Mouse (Mus musculus) layer of hippocampus, adult 11-12 months (tissue): ENCODE measurements around the gene Rpl19.
A peak's percentile ranks its signal among the peaks of the same experiment; 100 is the strongest.

Experiments used
- DNase-seq: peaks from one replicate; pipeline ENCODE4 v3.0.0; 2022; ENCODE audit warnings: low spot score

Rpl19 gene

DNA sequence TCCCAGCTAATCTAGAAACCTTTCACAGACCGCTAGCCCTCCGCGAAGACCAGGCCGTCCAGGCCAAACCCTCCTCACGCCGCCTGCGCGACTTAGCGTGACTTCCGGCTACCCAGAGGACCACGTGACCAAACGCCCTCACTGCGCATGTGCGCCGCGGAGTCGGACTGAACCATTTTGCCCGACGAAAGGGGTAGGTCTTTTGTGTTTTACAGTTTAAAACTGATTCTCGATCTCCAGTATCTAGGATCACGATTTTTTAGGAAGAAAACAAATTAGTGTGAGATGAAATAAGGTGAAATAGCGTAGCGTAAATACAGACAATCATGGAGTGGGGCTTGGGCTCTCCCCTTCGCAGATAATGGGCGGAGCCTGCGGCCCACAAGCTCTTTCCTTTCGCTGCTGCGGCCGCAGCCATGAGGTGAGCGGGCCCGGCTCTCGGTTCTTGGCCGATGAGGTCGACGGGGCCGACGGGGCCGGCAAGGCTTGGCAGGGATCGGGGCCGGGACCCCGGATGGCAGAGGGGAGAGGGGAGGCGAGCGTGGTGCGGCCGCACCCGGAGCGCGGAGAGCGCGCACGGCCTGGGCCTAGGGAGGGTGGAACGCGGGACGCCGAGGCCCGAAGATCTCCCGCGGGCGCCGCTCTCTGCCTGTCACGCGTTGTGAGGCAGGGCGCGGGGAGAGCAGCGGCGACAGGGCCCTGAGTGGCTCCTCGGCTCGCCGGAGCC, at the start of gene Rpl19:
TSS of gene Rpl19 (plus strand) at position 141 of the 727 bp plus-strand sequence.
- peak; percentile 93 for DNase-seq

DNA sequence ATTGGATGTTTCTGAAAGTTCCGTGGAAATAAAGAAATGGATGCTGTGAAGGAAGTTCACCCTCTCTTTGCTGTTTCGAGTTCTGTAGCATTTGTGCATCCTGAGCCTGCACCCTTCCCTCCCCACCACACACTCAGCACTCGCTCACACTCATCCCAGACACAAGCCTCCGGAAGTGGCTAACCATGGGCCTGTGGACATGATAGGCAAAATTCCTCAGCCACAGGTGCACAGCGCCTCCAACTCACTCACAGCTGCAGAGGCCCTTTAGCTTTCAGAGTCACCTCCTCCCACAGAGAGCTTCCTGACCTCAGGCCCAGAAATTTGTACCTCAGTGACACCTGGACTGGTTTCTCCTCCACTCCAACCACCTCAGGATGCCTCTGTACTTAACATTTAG, 48.7 kb upstream of the Rpl19 start:
- DNase-seq, result no peak

DNA sequence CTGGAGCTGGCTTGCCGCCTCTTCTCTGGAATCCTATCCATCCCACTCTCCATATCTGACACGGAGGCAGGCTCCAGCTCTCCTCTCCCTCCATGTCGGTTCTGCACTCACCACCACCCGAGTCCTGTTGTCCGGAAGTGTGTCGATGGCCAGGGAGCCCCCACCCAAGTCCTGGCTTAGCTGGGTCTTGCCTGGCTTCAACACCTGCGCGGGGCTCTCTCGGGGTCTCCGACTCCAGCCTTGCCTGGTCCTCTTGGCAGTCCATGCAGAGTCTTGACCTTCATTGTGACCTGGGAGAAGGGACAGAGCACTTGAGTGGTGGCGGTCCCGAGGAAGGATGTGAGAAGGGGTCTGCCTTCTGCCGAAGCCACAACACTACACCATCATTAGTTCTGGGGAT, 48.1 kb upstream of the Rpl19 start:
- no peak for DNase-seq

DNA sequence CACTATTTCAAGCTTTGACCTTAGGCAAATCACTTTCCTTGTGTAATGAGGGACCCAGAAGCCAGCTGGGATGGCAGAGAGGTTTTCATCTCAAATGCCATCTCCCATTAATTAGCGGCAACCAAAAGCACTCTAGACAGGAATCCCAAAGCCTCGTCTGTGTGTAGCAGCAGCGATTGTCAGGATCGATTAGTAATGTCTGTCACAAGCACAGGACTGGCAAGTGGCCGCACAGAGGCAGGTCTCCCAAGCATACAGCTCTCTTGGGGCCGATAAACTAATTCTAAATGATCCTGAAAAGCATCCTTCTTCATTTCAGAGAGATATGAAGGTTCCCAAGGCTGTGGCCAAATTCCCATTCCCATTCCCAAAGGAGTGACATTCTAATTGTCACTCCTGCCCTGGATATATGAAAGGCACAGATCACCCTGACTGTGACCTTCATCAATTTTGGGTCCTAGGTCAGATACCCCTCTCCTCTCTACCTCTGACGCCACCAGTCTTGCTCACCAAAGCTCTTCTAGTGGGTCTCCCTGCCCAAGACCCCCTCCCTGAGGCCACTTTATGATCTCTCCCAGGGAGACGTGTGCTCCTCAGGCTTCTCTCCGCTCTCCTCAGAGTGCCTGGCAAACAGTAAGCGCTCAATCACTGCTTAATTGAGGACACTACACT, 46.5 kb upstream of the Rpl19 start:
- no peak for DNase-seq

DNA sequence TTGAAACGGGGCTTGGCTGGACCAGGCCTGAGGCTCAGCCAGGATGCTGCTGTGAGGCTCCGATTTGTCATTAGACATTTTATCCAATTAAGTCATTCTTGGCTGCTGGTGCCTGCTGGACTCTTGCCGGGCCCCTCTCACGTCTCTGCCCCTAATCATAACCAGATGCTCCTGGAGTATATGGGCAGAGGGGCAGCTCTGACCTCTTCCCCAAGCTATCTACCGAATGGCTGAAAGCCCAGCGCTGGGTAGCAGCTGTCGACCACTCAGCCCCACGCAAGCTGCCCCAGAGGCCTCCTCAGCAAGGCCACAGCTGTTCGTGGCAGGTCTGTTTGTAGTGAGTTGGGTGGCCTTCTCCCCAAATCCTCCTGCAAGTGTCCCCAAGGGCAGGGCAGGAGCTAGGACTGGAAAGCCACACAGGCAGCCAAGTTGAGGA, 46.0 kb upstream of the Rpl19 start:
- no peak for DNase-seq

DNA sequence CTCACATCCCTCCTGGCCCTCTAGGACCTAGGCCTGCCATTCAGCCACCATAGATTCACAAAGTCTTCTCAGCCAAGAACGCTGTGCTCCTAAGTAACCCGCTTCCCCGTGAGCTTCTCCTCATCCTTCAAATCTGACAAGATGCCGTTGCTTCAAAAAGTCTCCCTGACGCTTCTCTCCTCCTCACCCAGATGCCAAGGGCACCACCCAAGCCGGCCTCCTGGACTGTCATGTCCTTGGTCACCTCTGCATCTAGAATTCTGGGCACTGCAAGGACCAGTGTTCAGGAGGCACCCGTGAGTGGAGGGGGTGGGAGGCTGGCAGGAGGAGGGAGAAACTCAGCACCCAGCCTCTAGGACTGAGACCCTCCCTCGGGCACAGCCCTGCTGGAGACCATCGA, 43.8 kb upstream of the Rpl19 start:
- DNase-seq, result no peak

DNA sequence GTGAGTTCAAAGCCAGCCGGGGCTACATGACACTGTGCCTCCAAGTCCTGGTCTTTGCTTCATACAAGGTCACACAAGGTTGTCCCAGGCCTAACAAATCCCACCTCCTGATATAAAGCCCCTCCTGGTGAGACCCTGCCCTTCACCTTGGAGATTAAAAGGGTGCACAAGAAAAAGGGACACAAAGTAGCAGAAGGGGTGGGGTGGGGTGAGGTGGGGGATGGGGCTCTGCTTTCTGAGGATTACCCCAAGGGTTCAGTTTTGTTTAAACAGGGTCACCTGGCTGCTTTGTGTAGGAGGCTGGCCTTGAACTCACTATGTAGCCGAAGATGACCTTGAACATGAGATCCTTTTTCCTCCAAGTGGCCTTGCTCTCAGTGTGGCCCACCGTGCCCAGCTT, 43.0 kb upstream of the Rpl19 start:
- DNase-seq, result no peak

DNA sequence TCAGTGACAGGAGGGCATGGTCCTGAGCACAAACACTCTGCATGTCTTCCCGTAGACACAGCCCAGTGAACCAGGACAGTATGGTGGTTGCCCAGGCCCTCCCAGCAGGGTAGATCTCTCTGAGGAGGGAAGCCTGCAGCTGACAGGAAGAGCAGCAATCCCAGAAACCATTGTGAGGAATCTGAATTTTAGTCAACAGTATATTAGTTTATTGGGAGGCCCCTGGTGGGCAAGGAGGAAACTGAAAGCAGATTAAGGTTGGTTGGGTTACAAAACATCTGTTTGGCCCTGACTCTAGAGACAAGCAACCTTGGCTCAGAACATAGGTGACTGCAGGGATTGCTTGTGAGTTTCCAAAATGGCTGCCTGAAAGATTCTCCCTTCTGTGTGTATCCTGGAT, 42.5 kb upstream of the Rpl19 start:
- no peak for DNase-seq

DNA sequence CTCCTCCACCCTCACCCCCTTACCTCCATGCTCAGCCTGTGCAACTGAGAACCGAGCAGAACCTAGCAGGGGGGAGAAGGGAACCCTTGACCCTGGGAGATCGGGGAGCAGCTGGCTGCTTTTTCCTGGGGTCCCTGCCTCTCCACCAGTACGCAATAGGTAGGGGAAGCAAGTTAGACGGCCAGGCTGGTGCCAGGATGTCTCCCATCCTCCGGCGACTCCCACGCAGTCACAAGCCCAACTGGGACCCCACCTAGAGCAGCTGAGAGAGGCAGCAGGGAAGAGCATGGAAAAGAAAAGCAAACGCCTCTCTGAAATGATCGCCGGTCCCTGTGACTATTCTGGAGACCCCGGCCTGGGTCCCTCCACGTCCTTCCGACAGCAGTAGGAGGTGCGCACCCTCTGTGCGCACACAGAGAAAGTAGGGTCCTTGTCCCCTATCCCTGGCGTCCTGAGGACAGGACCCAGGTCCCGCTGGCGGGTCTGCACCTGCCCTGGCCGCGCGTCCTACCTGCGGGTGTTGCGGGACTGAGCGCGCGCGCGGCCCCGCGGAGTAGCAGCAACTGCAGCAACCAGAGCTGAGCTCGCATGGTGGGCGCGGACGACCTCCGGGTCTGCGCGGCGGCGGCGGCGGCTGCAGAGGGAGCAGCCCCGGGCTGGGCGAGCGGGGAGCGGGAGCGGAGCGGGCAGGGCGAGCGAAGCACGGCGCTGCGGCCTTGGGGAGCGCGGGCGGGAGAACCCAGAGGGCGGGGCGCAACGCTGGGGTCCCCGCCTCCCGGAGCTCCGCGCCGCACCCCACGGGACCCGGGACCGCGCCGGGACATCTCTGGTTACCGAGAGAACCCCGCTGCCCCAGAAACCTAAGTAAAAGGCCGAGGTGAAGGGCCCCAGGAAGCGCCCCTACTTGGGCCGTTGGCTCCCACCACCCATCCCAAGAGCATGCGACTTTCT, 40.5 kb upstream of the Rpl19 start, which contains the start of gene Plxdc1:
TSS of gene Plxdc1 (minus strand) at position 718 of the 951 bp plus-strand sequence.
- DNase-seq, result no peak

DNA sequence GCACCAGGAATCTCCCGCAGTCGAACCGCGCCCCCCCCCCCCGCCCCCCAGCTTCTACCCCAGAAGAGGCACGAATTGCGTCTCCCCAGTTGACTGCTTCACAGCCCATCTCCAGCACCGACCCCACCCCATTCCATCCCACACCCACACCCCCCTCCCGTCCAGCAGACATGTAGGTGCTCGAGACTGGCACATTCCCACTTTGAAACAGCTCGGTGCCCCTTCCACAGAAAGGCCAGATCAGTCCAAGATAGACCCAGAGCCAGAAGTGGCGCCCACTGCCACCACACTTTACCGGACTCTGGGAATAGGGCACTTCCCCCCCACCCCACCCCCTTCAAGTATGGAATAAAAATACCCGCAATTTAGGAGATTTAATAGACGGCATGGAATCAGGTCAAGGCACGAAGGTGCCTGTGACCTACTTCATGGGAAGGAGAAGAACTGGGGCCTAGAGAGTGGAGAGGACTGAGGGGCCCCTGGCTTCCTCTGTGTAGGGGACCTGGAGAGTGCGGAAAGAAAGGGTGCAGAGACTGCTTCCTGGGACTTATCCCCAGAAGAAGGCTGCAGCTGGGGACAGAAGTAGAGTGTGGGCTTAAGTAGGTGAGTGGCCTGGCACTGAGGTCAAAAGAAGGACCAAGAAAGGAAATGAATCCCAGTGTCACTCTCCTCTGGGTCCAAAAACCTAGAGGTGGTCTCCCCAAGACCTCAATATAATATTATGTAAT, 39.6 kb upstream of the Rpl19 start:
- no peak for DNase-seq

DNA sequence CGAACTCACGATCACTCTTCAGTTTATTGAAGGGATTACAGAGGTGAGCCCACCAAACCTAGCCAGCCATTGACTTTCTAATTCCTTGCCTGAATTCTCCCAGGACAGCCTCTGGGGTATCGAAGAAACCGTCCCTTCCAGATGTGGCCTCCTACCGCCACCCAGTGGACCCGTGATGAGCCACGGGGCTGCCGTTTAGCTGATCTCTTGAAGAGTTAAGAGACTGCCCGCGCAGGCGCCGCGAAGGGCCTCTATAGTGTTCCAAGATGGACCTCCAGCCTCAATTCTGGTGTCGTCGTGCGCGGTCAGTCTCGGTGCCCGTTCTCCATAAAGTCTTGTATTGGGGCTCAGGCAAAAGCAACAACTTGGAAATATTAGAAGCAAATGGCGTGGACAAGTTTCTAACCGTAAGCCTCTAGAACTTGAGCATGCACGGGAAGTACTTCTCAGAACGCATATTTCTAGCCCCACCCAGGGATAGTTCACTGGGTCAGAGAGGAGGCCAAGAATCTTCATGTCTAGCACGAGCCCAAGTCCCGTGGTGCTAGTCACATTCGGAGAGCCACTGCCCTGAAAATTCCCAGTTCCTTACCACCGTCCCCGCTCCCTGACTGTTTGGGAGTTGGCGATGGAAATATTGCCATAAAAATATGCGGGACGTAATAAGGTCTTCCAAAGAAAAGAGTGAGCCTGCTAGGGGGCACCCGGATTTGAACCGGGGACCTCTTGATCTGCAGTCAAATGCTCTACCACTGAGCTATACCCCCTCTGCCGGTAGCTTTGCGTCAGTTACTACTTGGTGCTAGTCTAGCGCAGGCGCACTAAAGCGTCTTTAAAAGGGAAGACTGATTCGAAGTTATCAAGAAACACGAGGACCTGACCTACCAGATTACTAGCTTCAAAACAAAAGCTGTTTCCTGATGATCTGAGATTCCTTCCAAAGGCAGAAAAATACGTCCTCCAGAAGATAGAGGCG, 38.7 kb upstream of the Rpl19 start:
- DNase-seq, result peak; percentile 96

DNA sequence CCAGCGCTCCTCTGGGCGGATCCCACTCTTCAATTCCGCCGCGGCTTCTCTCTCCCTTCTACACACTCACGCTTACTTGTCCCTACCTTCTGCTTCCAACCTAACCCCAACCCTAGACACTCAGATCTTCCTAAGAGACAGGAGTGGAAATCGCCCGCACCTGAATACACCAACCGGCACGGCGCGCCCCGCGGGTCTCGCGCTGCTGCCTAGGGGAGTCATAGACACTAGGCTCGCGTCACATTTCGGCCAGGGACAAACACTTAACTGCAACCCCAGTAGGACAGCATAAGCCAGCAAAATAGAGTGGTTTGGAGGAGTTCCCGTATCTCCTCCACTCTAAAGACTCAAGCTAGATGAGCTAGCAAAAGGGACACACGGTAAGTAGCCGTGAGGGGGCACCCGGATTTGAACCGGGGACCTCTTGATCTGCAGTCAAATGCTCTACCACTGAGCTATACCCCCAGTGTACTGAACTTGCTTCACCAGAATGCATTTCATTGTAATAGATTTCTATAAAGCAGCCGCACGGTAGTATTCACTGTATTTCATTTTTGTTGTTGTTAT, 37.9 kb upstream of the Rpl19 start:
- DNase-seq, result peak; percentile 93

DNA sequence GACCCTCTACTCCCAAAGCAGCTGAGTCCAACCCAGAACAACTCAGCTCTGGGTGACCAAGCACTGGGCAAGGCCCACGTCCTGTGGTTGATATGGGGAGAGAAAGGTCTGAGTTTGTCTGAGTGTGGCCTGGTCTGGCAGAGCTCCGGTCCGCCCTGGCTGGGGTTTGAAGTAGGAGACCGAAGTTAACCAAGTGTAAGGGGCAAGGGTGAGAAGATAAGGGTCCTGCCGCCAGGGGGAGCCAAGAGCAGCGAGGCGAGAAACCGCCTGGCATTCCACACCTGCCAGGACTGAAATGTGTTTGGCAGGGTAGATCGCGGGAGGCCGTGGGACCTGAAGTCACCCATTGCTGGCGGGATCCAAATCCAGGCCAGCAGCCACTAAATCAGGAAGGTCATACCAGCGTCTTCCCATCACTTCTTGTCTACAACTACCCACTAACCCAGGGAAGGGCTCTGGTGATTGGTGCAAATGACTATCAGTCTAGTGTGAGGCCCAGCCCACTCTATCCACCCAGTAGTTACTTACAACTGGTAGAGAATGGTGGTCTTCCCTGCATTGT, 31.9 kb upstream of the Rpl19 start:
- peak; percentile 78 for DNase-seq

DNA sequence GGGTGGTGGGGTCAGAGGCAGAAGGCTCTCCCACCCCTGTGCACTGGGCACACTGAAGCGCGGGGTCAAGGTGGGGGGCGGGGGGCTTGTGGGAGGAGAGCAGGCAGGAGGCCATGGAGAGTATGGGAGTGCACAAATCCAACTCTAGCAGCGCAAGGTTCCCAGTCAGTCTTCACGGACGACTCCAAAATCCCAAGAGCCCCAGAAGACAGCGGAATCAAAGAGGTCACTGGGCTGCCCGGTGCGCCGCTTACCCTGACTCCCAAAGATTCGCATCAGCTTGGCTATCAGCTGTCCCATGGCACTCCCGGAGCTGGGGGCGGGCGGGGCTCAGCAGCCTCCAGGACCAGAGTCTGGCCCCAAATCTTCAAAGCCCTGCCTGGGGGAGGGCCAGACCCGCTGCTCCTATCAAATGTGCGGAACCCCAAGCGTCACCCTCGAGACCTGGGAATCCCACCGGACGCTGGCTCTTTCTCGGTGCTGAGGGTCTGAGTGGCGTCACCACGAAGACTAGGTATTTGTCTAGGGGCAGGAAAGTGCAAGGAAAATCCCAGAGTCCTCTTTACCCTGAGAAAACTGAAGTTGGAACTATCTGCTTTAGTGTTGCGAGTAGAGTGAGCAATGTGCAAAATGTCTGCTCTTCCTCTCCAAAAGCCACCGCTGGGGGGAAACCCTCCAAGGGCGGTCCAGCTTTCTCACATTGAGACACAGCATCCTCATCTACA, 30.8 kb upstream of the Rpl19 start, which contains the start of gene Arl5c:
TSS of gene Arl5c (minus strand) at position 618 of the 725 bp plus-strand sequence.
- DNase-seq, result no peak

DNA sequence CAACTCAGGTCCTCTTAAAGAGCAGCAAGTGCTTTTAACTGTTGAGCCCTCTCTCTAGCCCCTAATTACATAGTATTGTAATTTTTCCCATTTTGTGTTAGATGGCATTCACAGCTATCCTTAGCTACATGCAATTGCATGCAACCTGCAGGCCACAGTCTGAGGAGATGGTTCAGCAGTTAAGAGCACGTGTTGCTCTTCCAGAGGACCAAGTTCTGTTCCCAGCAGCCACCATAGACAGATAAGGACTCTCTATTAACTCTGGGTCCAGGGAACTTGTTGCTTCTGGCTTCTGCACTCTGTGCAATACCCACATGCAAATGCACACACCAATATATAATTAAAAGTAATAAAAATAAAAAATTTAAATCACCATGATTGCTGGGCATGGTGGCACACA, 29.8 kb upstream of the Rpl19 start:
- no peak for DNase-seq

DNA sequence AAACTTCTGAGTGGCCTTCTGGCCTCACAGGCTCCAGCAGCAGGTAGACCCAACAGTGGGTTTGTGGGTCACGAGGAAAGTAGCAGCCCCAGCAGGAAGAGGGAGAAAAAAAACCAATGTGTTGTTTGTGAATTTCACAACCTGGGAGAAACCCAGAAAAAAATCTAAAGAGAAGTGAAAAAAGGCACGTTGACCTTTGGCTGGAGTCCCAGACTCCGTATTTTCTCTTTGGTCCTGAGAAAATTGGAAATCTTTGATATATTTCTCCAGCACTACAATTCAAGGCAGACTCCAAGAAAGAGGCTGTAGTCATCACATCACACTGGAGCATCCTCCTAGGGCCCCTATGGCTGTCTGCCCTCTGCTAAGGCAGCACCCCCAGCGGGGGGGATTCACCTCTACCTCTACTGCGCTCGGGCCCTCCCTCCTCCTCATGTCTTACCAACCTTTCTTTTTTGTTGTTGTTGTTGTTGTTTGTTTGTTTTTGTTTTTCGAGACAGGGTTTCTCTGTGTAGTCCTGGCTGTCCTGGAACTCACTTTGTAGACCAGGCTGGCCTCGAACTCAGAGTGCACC, 29.0 kb upstream of the Rpl19 start:
- DNase-seq, result no peak

DNA sequence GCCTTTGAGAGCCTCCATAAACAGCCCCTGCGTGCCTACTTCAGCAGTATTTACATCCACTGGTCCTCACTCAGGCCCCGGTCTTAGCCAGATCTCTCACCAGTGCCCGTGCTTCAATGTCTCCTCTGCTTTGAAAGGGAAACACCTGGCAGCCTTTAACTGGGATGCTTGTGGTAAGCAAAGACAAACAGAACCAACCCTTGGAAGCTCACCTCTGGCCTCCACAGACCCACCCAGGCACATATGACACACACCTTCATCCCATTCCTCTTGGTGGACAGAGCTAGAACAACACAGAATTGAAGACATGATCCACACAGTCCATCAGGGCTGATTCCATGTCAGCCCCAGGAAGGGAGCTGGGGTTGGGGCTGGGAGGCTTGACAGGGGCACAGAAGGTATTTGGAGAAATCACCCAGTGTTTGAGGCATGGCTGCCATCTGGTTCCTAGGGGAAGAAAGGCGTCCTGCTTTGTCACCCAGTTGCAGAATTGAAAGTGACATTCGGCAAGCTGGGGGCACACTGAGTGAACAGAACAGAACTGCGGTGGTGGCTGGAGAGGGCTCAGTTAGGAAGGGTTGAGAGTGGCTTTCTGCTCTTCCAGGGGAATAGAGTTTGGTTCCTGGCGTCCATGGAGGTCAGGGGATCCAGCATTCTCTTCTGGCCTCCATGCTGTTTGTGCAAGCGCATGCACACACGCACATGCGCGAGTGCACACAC, 28.3 kb upstream of the Rpl19 start:
- no peak for DNase-seq
